Mouse (Mus musculus) layer of hippocampus, postnatal 14 days (tissue): ENCODE data around the gene Pkig. TPM values are rescaled to one million over a fixed set of nuclear protein-coding genes. Genes with fewer than 3 reads are reported as not detected.
A peak's percentile ranks its signal among the peaks of the same experiment; 100 is the strongest.

ENCODE experiments used
- DNase-seq, 2 experiments: peaks; one replicate each; pipeline ENCODE4 v3.0.0; 2021 to 2022; ENCODE audit warnings: low spot score in 2 of 2, mixed read lengths in 1 of 2
- total RNA-seq, 2 experiments: library from RNA; stranded (reverse); gene quantifications; 2 replicates each; pipeline ENCODE4 v1.2.3; 2021

Pkig gene
- total RNA-seq, 2 experiments from 2014 or later, result 70.9 to 71.8 TPM

DNA sequence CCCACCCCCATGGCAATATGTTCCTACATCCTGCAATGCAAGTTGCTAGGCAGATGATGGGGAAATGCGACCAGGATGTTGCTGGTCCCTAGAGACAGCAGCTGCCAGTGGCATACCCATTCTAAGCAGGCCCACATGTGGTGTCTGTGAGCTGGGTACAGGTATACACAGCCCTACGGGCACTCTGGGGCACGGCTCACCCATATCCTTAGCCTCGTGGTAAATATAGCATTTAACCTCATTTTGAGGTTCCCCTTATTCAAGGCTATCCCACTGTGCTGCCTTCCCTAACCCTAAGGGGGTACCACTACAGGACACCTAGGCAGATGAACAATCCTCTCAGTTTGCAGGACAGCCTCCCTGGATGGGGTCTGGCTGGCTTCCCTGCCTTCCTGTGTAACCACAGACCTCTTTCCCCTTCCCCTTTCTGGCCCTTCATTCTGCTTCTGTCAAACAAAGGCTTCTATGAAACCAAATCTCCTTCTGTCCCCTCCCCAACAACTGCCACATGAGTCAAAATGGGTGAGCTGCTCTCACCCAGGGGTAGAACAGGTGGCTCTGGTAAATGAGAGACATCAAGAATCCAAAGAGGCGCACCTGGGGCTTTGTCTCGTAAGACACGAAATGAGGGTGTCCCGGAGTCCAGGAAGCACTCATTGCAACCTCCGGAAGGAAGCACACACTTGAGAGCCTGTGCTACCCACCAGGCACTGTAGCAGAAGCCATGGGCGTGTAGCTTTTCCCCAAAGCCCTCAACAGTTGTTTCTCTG lies 86.8 kb downstream of the Pkig start:
- no peak for DNase-seq

DNA sequence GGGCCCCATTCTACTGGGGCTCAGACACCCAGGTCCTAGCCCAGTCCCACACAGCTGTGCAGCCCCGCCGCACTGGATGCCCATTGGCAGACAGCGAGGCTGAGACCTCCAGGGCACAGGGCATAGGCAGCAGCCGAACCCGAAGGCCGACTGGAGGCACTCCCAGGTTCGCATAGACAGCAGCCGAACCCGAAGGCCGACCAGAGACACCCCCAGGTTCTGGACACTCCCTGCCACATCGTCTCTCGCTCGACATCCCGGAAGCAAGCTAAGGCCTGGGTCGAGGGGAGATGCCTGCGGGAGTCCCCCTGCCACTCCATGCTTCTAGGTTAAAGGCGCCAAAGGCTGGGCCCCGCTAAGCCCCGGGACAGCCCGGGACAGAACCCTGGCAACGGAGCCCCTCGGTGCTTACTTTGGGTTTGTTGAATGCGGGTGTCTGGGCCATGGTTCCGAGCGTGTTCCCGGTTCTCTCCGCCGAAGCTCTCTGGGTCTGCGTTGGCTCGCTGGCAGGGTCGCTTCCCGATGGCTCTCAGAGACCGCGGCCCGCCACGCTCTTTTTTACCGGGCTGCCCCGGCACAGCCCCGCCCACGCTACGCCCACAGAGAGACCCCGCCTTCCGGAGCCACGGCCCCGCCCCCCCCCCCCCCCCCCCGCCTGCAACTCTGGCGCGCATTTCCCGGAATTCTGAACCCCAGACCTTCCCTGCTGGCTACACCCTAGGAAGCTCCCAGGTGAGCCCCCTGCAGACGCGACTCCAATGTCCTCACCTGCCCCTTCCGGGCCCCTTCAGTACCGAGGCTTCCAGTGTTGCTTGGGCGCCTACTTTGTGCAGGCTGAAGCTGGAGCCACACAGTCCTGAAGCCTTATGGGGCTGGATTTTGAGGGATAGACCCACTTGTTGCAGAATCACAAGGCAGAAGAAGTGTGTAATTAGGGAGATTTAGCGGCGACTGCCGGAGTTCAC lies 91.7 kb downstream of the Pkig start, which contains the start of gene Ada:
Gene Ada (minus strand): TSS at position 593 of the 965 bp plus-strand sequence.
- no peak for DNase-seq

DNA sequence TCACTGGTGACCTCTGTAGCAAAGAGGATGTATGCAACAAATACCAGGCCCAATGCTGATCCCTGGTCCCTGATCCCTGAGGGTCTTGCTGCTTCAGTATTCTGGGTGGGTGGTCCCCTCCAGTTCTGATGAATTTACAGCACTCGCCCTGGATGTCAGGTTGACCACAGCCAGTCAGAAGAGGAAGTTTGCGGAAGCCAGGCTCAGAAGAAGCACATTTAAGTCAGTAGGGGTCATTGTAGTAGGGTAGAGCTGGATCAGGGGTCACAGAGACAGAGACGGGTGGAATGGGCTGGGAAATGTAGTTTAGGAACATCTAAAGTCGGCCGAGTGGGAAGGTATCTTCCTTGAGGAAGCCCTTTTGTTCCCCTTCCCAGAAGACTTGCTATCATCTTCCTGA lies 96.0 kb downstream of the Pkig start:
- no peak for DNase-seq

DNA sequence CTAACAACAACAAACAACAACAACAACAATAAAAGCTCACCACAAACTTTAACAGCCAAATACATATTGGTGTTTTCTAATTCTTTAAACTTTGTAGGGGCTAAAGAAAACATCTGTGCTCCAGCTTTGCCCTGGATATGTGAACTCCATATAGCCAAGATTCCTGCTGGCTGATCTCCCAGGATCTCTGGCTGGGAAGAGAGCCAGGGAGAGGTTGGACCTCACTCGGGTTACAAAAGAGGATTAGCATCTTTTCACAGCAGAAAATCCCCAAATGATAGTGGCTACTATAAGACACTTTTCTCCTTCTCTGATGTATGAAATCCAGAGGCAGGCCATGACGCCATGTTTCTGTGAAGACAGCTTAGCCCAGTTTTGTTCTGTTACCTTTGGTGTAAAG lies 98.5 kb downstream of the Pkig start:
- no peak for DNase-seq

DNA sequence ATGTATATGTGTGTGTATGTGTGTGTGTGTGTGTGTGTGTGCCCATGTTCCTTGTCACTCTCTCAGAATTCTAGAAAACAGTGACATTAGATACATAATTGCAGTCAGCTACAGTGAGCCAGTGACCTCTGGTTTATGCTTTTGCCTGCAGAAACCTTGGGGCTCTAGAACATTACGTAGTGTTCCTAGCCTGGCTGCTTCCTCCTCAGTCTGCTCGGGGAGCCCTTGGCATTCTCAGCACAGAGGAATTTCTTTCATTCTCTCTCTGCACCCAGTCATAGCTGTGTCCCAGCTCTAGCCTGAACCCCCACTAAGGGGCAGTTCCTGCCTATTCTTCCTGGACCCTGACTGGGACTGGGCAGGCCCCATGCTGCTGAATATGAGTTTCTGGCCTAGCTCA lies 100.0 kb downstream of the Pkig start:
- no peak for DNase-seq

DNA sequence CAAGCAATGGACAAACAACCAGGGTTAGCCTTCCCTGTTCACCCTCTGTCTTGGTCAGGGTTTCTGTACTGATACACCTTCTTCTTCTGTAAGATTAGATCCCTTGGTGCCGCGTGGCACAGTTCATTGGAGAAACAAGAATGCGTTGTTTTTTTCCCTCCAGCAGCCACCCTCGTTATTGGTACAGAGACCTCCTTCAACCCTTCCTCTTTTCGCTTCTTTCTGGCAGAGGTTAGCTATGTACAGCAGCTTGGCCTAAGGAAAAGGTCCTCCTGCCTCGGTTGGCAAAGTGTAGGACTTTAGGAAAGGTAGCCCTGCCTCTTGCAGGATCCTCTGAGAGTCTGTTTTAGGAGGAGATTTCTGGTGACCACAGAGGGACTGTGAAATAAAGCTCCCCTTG lies 102.4 kb downstream of the Pkig start:
- no peak for DNase-seq

DNA sequence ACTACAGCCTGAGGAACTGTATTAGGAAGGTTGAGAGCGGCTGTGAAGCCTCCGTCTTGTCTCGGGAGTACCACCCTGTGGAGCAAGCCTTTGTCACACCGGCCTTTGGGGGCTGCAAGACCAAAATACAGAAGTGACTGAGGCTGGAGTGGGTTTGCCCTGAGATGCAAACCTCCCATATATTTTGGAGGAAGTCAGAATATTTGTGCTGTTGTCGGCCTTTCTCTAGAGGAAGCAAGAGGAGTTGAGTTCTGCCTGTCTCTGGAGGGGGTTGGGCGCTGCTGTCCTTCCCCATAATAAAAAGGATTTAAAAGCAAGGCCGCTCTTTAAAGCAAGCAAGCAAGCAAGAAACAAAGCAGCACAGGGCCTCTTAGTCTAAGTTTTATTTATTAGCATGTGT lies 103.2 kb downstream of the Pkig start:
- peak in 1 of 2 experiments; percentile 15 for DNase-seq

DNA sequence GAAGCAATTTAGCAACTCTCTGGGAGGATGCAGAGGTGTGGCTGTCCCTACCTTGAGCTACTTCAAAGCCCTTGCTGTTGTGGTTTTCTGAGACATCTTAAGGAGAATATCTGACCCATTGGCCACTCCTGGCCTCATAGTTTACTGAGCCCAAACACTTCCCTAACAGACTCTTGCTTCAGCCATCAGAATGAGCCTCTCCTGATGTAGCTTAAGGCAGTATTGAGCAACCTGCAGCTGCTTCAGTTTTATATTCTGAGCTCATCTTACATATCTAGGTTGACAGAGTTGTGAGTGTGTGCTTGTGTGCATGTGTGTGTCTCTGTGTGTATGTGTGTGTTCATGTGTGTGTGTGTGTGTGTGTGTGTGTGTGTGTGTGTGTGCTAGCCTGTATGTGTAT lies 108.1 kb downstream of the Pkig start:
- DNase-seq, result no peak

DNA sequence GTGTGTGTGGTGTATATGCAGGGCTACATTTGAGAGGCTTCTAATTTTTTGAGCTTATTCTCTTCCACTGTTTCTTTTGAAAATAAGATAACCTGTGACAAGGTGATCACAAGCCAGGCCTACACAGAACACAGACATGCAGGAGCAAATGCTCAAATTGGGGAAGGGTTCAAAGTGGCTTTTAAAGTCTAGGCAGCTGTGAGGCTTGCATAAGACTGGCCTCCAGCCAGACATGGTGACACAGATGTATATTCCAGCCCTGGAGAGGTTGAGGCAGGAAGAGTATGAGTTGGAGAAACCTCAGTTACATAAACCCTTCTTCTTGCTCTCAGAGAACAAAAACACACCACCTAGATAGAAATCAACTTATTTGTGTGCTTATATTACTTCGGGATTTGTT lies 108.7 kb downstream of the Pkig start:
- DNase-seq, result no peak

DNA sequence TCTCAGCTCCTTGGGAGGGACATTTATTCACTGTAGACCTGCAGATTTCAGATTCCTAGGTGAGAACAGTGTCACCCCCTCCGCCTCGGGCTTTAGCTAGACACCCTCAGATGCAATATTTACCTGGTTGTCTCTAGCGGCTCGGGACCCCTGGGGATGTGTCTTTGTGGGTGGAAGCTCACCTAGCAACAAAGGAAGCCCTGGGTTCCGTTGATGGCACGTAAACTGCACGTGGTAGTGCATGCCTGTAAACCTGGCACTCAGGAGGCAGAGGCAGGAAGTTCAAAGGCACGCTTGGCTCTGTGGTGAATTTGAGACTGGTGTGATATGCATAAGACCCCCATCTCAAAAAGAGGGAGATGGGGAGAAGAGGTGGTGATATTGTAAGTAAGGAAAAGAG lies 112.5 kb downstream of the Pkig start:
- DNase-seq, result no peak

Other genes starting within 250 kb of the Pkig start
- gene Oser1, start 233.7 kb upstream of the Pkig start, total RNA-seq, result 10 to 100 TPM; 17.8 to 19.5 TPM
- 10 to 100 TPM; 76.6 to 80.3 TPM for gene Gdap1l1, start 219.9 kb upstream of the Pkig start, total RNA-seq
- gene Fitm2, start 185.8 kb upstream of the Pkig start, total RNA-seq, result 10 to 100 TPM; 17.8 to 20.5 TPM
- gene R3hdml, start 166.1 kb upstream of the Pkig start, total RNA-seq, result not detected
- gene Hnf4a, start 151.6 kb upstream of the Pkig start, total RNA-seq, result not detected
- 10 to 100 TPM; 53.1 to 57.6 TPM for gene Ttpal, start 56.1 kb upstream of the Pkig start, total RNA-seq
- 100 to 1,000 TPM; 209 to 218 TPM for gene Serinc3, start 13.3 kb upstream of the Pkig start, total RNA-seq
- 1 to 10 TPM; 1.5 to 1.6 TPM for gene Ada, start 91.9 kb downstream of the Pkig start, total RNA-seq
- not detected for gene Ccn5, start 162.5 kb downstream of the Pkig start, total RNA-seq
- gene Kcnk15, start 195.3 kb downstream of the Pkig start, total RNA-seq, result under 1 TPM in 1 of 2 experiments, not detected in 1; 0.23 TPM